Mouse (Mus musculus) embryonic facial prominence, embryonic 10.5 days (tissue): ENCODE results near the gene Ropn1l. TPM values are rescaled to one million over a fixed set of nuclear protein-coding genes. Genes with fewer than 3 reads are reported as not detected.

ENCODE experiments used
- DNase-seq: peaks from one replicate; pipeline ENCODE4 v3.0.0-alpha.2; 2017; ENCODE audit warnings: low spot score
- H3K27ac ChIP-seq: fragments of 300-500 bp; sonication (generic); replicated peaks from 2 replicates; pipeline ENCODE4 v1.5.1; 2016; ENCODE audit warnings: mild to moderate bottlenecking
- H3K27me3 ChIP-seq: fragments of 300-500 bp; sonication (generic); replicated peaks from 2 replicates; pipeline ENCODE4 v1.6.1; 2016; ENCODE audit warnings: low read depth, mild to moderate bottlenecking; ENCODE audit not compliant: poor library complexity, severe bottlenecking
- H3K36me3 ChIP-seq: fragments of 300-500 bp; sonication (generic); replicated peaks from 2 replicates; pipeline ENCODE4 v1.6.1; 2016; ENCODE audit warnings: mild to moderate bottlenecking, moderate library complexity
- H3K4me1 ChIP-seq: fragments of 300-500 bp; sonication (generic); 2 replicates; pipeline ENCODE4 v1.6.1; 2016
- H3K4me3 ChIP-seq: fragments of 300-500 bp; sonication (generic); 2 replicates; pipeline ENCODE4 v1.5.1; 2016; ENCODE audit warnings: mild to moderate bottlenecking, moderate library complexity
- H3K9me3 ChIP-seq: fragments of 300-500 bp; sonication (generic); 2 replicates; pipeline ENCODE4 v1.6.1; 2016; ENCODE audit warnings: mild to moderate bottlenecking
- WGBS: fragments of 180-500 bp; shearing (Covaris S2); methylation state at CpG from one replicate; pipeline ENCODE4 v1.1.7; 2016; 5-methylcytosine and 5-hydroxymethylcytosine counted together
- polyA plus RNA-seq: library from polyadenylated mRNA; unstranded; fragments of >200 nt; fragmentation: Nextera tagmentation; extraction: Ambion mirVana; gene quantifications from 2 replicates; pipeline ENCODE4 v1.2.1, GENCODE M21; 2016

The Ropn1l gene
- polyA plus RNA-seq, 1 experiment from 2014 or later, result 3.8 TPM

- no peak for DNase-seq
- Histone ChIP-seq H3K27ac (no peak overlapping the region), H3K4me1 (peaks cover 24% of the 10 kb centered on the region), H3K4me3 (no peak overlapping the region), H3K9me3 (no peaks in the 10 kb centered on the region), H3K27me3 (no peaks in the 10 kb centered on the region), H3K36me3 (no peaks in the 10 kb centered on the region)
- 70% methylated on average over 6 of the region's 6 CpGs for WGBS
These were observed 36.1 kb downstream of the Ropn1l start for GRCm38 (mm10) chr15:31417409-31417795.

GRCm38 (mm10) chr15:31415181-31415580 lies 38.4 kb downstream of the Ropn1l start:
- Histone ChIP-seq H3K4me1 (peaks cover 24% of the 10 kb centered on the region), H3K27ac (no peak overlapping the region), H3K27me3 (no peaks in the 10 kb centered on the region), H3K9me3 (no peaks in the 10 kb centered on the region), H3K36me3 (no peaks in the 10 kb centered on the region), H3K4me3 (no peak overlapping the region)
- 60% methylated on average over 4 of the region's 4 CpGs for WGBS
- no peak for DNase-seq

GRCm38 (mm10) chr15:31414179-31414898 lies 39.2 kb downstream of the Ropn1l start:
- H3K9me3 ChIP-seq, result no peaks in the 10 kb centered on the region
- H3K4me1 ChIP-seq, result peaks cover 24% of the 10 kb centered on the region
- no peak for DNase-seq
- no peak overlapping the region for H3K27ac ChIP-seq
- no peaks in the 10 kb centered on the region for H3K27me3 ChIP-seq
- H3K4me3 ChIP-seq, result no peak overlapping the region
- H3K36me3 ChIP-seq, result no peaks in the 10 kb centered on the region
- 53% methylated on average over 6 of the region's 6 CpGs for WGBS

GRCm38 (mm10) chr15:31413662-31414061 lies 39.9 kb downstream of the Ropn1l start:
- no peak for DNase-seq
- no peaks in the 10 kb centered on the region for H3K27me3 ChIP-seq
- H3K4me1 ChIP-seq, result peaks cover 24% of the 10 kb centered on the region
- H3K36me3 ChIP-seq, result no peaks in the 10 kb centered on the region
- H3K4me3 ChIP-seq, result no peak overlapping the region
- no peak overlapping the region for H3K27ac ChIP-seq
- WGBS, result 88% methylated on average over 6 of the region's 6 CpGs
- H3K9me3 ChIP-seq, result no peaks in the 10 kb centered on the region

- DNase-seq, result peak; percentile 19
- 40% methylated on average over 3 of the region's 3 CpGs for WGBS
- no peaks in the 10 kb centered on the region for H3K9me3 ChIP-seq
These were observed 40.6 kb downstream of the Ropn1l start for GRCm38 (mm10) chr15:31412933-31413332.

GRCm38 (mm10) chr15:31412436-31412835 lies 41.1 kb downstream of the Ropn1l start:
- Histone ChIP-seq H3K27ac (no peak overlapping the region), H3K36me3 (no peaks in the 10 kb centered on the region), H3K4me3 (no peak overlapping the region), H3K9me3 (no peaks in the 10 kb centered on the region), H3K4me1 (peaks cover 24% of the 10 kb centered on the region), H3K27me3 (no peaks in the 10 kb centered on the region)
- DNase-seq, result no peak
- 78% methylated on average over 6 of the region's 6 CpGs for WGBS

More at GRCm38 (mm10) chr15:31412933-31413332, 40.6 kb downstream of the Ropn1l start:
- Histone ChIP-seq H3K36me3 (no peaks in the 10 kb centered on the region), H3K27ac (no peak overlapping the region), H3K4me3 (no peak overlapping the region), H3K27me3 (no peaks in the 10 kb centered on the region), H3K4me1 (peaks cover 24% of the 10 kb centered on the region)

GRCm38 (mm10) chr15:31407490-31407889 lies 46.0 kb downstream of the Ropn1l start:
- H3K4me3 ChIP-seq, result no peak overlapping the region
- H3K36me3 ChIP-seq, result no peaks in the 10 kb centered on the region
- no peak for DNase-seq
- no peaks in the 10 kb centered on the region for H3K9me3 ChIP-seq
- H3K27me3 ChIP-seq, result no peaks in the 10 kb centered on the region
- H3K27ac ChIP-seq, result no peak overlapping the region
- 89% methylated on average over 4 of the region's 4 CpGs for WGBS
- no peaks in the 10 kb centered on the region; the same call in 1 of the 2 replicates for H3K4me1 ChIP-seq

- no peaks in the 10 kb centered on the region for H3K27me3 ChIP-seq
- H3K27ac ChIP-seq, result no peak overlapping the region
- WGBS, result 90% methylated on average over 5 of the region's 5 CpGs
- DNase-seq, result no peak
- no peaks in the 10 kb centered on the region for H3K9me3 ChIP-seq
- H3K4me3 ChIP-seq, result no peak overlapping the region
- H3K36me3 ChIP-seq, result no peaks in the 10 kb centered on the region
- H3K4me1 ChIP-seq, result no peaks in the 10 kb centered on the region
These were observed 46.7 kb downstream of the Ropn1l start for GRCm38 (mm10) chr15:31406881-31407280.

GRCm38 (mm10) chr15:31404346-31404745 lies 49.2 kb downstream of the Ropn1l start:
- no peaks in the 10 kb centered on the region for H3K4me1 ChIP-seq
- WGBS, result 88% methylated on average over 8 of the region's 8 CpGs
- H3K9me3 ChIP-seq, result no peaks in the 10 kb centered on the region
- no peaks in the 10 kb centered on the region for H3K27me3 ChIP-seq
- H3K36me3 ChIP-seq, result no peaks in the 10 kb centered on the region
- no peak overlapping the region for H3K27ac ChIP-seq
- DNase-seq, result no peak
- no peak overlapping the region for H3K4me3 ChIP-seq

GRCm38 (mm10) chr15:31402200-31402892 lies 51.2 kb downstream of the Ropn1l start:
- Histone ChIP-seq H3K9me3 (no peaks in the 10 kb centered on the region), H3K4me1 (no peaks in the 10 kb centered on the region), H3K4me3 (no peak overlapping the region), H3K27ac (no peak overlapping the region), H3K36me3 (no peaks in the 10 kb centered on the region), H3K27me3 (no peaks in the 10 kb centered on the region)
- no peak for DNase-seq
- WGBS, result 83% methylated on average over 12 of the region's 12 CpGs

- H3K27me3 ChIP-seq, result no peaks in the 10 kb centered on the region
- H3K36me3 ChIP-seq, result no peaks in the 10 kb centered on the region
- 39% methylated on average over 3 of the region's 3 CpGs for WGBS
- H3K27ac ChIP-seq, result no peak overlapping the region
- no peaks in the 10 kb centered on the region for H3K4me1 ChIP-seq
- H3K9me3 ChIP-seq, result no peaks in the 10 kb centered on the region
- H3K4me3 ChIP-seq, result no peak overlapping the region
- no peak for DNase-seq
These were observed 52.6 kb downstream of the Ropn1l start for GRCm38 (mm10) chr15:31400974-31401373.

- DNase-seq, result no peak
- Histone ChIP-seq H3K4me3 (no peak overlapping the region), H3K36me3 (no peaks in the 10 kb centered on the region), H3K9me3 (no peaks in the 10 kb centered on the region), H3K4me1 (no peaks in the 10 kb centered on the region), H3K27ac (no peak overlapping the region), H3K27me3 (no peaks in the 10 kb centered on the region)
- 94% methylated on average over 13 of the region's 13 CpGs for WGBS
These were observed 54.8 kb downstream of the Ropn1l start for GRCm38 (mm10) chr15:31398769-31399168.

GRCm38 (mm10) chr15:31397379-31397778 lies 56.2 kb downstream of the Ropn1l start:
- DNase-seq, result no peak
- no peaks in the 10 kb centered on the region for H3K9me3 ChIP-seq
- WGBS, result 85% methylated on average over 3 of the region's 3 CpGs
- no peak overlapping the region for H3K4me3 ChIP-seq
- no peaks in the 10 kb centered on the region for H3K4me1 ChIP-seq
- no peaks in the 10 kb centered on the region for H3K36me3 ChIP-seq
- H3K27me3 ChIP-seq, result no peaks in the 10 kb centered on the region
- H3K27ac ChIP-seq, result no peak overlapping the region
